Mouse (Mus musculus) heart, embryonic 13.5 days (tissue): ENCODE measurements around the gene Gatc. TPM values are rescaled to one million over a fixed set of nuclear protein-coding genes. Genes with fewer than 3 reads are reported as not detected.

Experiments
- ATAC-seq: fragments of 200-750 bp; cut with Nextera tagmentation; 2 replicates; pipeline ENCODE4 v1.8.0; 2017; ENCODE audit warnings: moderate TSS enrichment; ENCODE audit not compliant: insufficient number of reproducible peaks, low FRiP score, low TSS enrichment; ENCODE audit errors: extremely low read depth
- H3K27ac ChIP-seq: fragments of 300-500 bp; sonication (generic); replicated peaks from 2 replicates; pipeline ENCODE4 v1.5.1; 2015; ENCODE audit warnings: moderate library complexity, mild to moderate bottlenecking, inconsistent platforms
- H3K27me3 ChIP-seq: fragments of 300-500 bp; sonication (generic); replicated peaks from 2 replicates; pipeline ENCODE4 v1.6.1; 2015; ENCODE audit warnings: mild to moderate bottlenecking, inconsistent platforms
- H3K36me3 ChIP-seq: fragments of 300-500 bp; sonication (generic); 2 replicates; pipeline ENCODE4 v1.6.1; 2015; ENCODE audit warnings: mild to moderate bottlenecking, inconsistent platforms
- H3K4me1 ChIP-seq: fragments of 300-500 bp; sonication (generic); 2 replicates; pipeline ENCODE4 v1.6.1; 2015; ENCODE audit warnings: inconsistent platforms
- H3K4me2 ChIP-seq: fragments of 300-500 bp; sonication (generic); 2 replicates; pipeline ENCODE4 v1.6.1; 2015; ENCODE audit warnings: inconsistent platforms, mild to moderate bottlenecking, moderate library complexity
- H3K4me3 ChIP-seq: fragments of 300-500 bp; sonication (generic); 2 replicates; pipeline ENCODE4 v1.5.1; 2015; ENCODE audit warnings: moderate library complexity, mild to moderate bottlenecking, inconsistent platforms
- H3K9ac ChIP-seq: fragments of 300-500 bp; sonication (generic); 2 replicates; pipeline ENCODE4 v1.6.1; 2015; ENCODE audit warnings: inconsistent platforms, mild to moderate bottlenecking, moderate library complexity
- H3K9me3 ChIP-seq: fragments of 300-500 bp; sonication (generic); 2 replicates; pipeline ENCODE4 v1.6.1; 2016; ENCODE audit warnings: inconsistent platforms
- WGBS: fragments of 180-500 bp; shearing (Covaris S2); methylation state at CpG from one replicate; pipeline ENCODE4 v1.1.7; 2015; ENCODE audit warnings: mixed read lengths; 5-methylcytosine and 5-hydroxymethylcytosine counted together
- polyA plus RNA-seq: library from polyadenylated mRNA; unstranded; fragments of >200 nt; fragmentation: Nextera tagmentation; extraction: Ambion mirVana; gene quantifications from 2 replicates; pipeline ENCODE4 v1.2.1, GENCODE M21; 2015

The Gatc gene
- polyA plus RNA-seq, 1 experiment from 2014 or later = 22.0 TPM

GRCm38 (mm10) chr5:115327610-115328548 is 13.1 kb downstream of the Gatc start:
- H3K9me3 ChIP-seq = no peaks in the 10 kb centered on the region
- peak overlapping the region; percentile 91 for H3K4me2 ChIP-seq
- H3K4me3 ChIP-seq = peak overlapping the region; percentile 99
- H3K9ac ChIP-seq = peak overlapping the region; percentile 98
- H3K27ac ChIP-seq = peak overlapping the region; percentile 91
- WGBS = under 1% methylated on average over 55 of the region's 55 CpGs
- H3K36me3 ChIP-seq = peaks cover 38% of the 10 kb centered on the region
- peaks cover 49% of the 10 kb centered on the region for H3K4me1 ChIP-seq
- no peak; the same call in 1 of the 2 replicates for ATAC-seq
- no peaks in the 10 kb centered on the region for H3K27me3 ChIP-seq

- peak within 1 kb of the TSS; percentile 91 for H3K27ac ChIP-seq
- H3K36me3 ChIP-seq = peaks cover 29% of the 10 kb centered on the region
- peak within 1 kb of the TSS; percentile 98 for H3K9ac ChIP-seq
- no peaks in the 10 kb centered on the region for H3K27me3 ChIP-seq
- peak within 1 kb of the TSS; percentile 99 for H3K4me3 ChIP-seq
- ATAC-seq = peak; percentile 85
- H3K4me2 ChIP-seq = peak within 1 kb of the TSS; percentile 91
- no peaks in the 10 kb centered on the region for H3K9me3 ChIP-seq
- H3K4me1 ChIP-seq = peaks cover 45% of the 10 kb centered on the region
- under 1% methylated on average over 93 of the region's 97 CpGs for WGBS
Observed at GRCm38 (mm10) chr5:115326875-115327609, 13.9 kb downstream of the Gatc start, which contains the start of gene Srsf9. Srsf9 (plus strand) TSS chr5:115327177.

DNA sequence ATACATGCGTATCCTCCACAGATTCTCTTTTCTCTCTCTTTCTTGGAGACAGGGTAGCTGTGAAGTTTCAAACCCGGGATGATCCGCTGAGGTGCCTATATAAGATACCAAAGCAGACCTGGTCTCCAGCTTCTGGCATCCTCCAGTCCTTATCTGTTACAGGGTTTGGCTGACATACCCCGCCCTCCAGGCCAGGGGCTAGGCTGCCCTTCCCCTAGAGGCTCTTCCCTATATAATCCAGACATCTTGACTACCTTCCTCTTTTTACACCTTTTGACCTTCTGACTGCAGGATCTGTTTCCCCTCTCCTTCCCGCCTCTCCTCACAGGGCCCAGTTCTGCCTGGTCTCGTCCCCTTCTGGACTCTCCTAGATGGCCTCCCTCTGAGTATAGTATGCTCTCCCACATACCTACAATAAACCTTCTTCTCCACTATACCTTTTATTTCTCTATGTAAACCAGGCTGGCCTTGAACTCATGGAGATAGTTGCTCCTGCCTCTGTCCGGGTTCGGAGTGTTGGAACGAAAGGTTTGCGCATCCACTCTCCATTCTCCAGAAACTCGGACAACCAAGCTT is 14.6 kb downstream of the Gatc start:
- peaks cover 22% of the 10 kb centered on the region for H3K36me3 ChIP-seq
- H3K4me3 ChIP-seq = peak overlapping the region; percentile 99
- ATAC-seq = peak; percentile 12; the same call in 1 of the 2 replicates
- peak overlapping the region; percentile 91 for H3K27ac ChIP-seq
- H3K4me2 ChIP-seq = peak overlapping the region; percentile 91
- peaks cover 43% of the 10 kb centered on the region for H3K4me1 ChIP-seq
- no peaks in the 10 kb centered on the region for H3K27me3 ChIP-seq
- H3K9me3 ChIP-seq = no peaks in the 10 kb centered on the region
- 11% methylated on average over 11 of the region's 11 CpGs for WGBS
- H3K9ac ChIP-seq = peak overlapping the region; percentile 98

DNA sequence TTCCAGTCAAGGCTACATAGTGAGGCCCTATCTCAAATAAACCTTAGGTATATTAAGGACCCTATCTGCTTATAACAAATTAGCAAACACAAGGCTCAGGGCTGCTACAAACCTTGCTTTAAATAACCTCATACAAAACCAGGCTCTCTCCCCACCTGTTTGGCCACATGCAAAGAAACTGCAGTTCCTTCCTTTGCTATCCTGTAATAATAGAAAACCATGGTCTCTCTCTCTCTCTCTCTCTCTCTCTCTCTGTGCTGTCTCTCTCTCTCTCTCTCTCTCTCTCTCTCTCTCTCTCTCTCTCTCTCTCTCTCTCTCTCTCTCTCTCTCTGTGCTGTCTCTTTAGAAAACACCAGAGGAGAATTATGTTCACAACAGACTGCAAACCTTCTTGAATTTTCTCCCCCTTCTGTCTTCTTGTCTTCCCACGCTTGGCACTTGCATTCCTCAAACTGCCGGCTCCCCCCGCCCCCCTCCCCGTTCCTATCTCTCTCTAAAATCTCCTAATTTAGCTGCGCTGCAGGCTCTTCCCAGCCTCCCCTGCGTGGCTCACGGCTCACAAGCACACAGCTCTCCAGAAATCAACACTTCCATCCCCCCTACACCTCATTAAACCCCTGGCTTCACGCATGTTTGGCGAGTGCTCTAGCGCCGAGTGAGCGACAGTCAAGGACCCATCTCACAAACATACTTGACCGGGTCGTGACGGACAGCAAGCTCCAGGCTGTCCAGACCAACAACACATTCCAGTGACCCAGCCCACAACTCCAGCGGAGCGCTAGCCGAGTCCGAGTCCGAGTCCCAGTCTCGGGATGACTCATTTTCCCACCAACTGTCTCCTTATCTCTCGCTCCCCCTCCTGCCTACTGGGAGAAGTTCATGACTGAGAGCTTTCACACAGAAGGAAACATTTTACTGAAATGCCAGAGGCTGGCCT is 21.7 kb downstream of the Gatc start:
- ATAC-seq = peak; percentile 70; the same call in 1 of the 2 replicates
- H3K9ac ChIP-seq = peak overlapping the region; percentile 80
- no peaks in the 10 kb centered on the region for H3K36me3 ChIP-seq
- no peaks in the 10 kb centered on the region for H3K9me3 ChIP-seq
- H3K4me1 ChIP-seq = peaks cover 36% of the 10 kb centered on the region
- H3K27me3 ChIP-seq = no peaks in the 10 kb centered on the region
- under 1% methylated on average over 22 of the region's 22 CpGs for WGBS
- peak overlapping the region; percentile 86 for H3K4me2 ChIP-seq
- H3K4me3 ChIP-seq = peak overlapping the region; percentile 54
- peak overlapping the region; percentile 78 for H3K27ac ChIP-seq

- H3K9me3 ChIP-seq = no peaks in the 10 kb centered on the region
- no peaks in the 10 kb centered on the region for H3K36me3 ChIP-seq
- H3K27ac ChIP-seq = peak overlapping the region; percentile 58
- H3K9ac ChIP-seq = peak overlapping the region; percentile 41; the same call in 1 of the 2 replicates
- H3K27me3 ChIP-seq = no peaks in the 10 kb centered on the region
- 8% methylated on average over 10 of the region's 10 CpGs for WGBS
- H3K4me1 ChIP-seq = peaks cover 47% of the 10 kb centered on the region
- no peak for ATAC-seq
- H3K4me2 ChIP-seq = peak overlapping the region; percentile 56
- H3K4me3 ChIP-seq = peak overlapping the region; percentile 9; the same call in 1 of the 2 replicates
Observed at GRCm38 (mm10) chr5:115317645-115318328, 23.2 kb downstream of the Gatc start.

DNA sequence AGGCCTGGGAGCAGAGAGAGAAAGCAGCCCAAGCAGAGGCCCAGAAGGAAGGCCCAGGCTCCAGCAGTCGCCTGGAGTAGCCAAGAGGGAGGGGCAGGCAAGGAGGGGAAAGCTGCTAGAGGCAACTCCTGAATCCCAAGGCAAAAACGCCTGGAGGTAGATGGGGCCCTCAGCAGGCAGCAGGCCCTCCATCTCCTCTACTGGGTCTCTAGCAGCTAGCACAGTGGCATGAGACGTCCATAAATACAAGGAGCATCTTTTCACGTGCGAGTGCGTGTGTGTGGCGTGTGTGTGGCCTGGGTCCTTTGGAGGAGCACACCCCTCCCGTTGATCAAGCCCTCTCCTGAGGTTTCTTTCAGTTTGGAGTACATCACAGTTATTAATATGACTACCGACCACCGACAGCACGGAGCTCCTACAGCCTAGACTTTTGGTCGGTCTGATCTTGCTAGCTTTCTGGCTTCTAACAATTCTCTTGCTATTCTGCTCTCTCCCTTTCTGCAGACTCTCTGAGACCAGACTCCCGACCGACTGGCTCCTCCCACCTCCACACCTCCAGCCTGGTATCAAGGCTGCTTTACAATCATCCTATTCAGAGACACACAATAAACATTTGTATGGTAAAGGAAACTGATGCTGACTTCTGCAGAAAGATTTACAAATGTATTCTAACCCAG is 23.9 kb downstream of the Gatc start:
- no peak for ATAC-seq
- Histone ChIP-seq H3K4me2 (peak overlapping the region; percentile 56), H3K27ac (peak overlapping the region; percentile 58), H3K27me3 (no peaks in the 10 kb centered on the region), H3K9ac (peak overlapping the region; percentile 41), H3K4me3 (no peak overlapping the region), H3K4me1 (peaks cover 54% of the 10 kb centered on the region), H3K9me3 (no peaks in the 10 kb centered on the region), H3K36me3 (no peaks in the 10 kb centered on the region)
- 12% methylated on average over 14 of the region's 14 CpGs for WGBS

DNA sequence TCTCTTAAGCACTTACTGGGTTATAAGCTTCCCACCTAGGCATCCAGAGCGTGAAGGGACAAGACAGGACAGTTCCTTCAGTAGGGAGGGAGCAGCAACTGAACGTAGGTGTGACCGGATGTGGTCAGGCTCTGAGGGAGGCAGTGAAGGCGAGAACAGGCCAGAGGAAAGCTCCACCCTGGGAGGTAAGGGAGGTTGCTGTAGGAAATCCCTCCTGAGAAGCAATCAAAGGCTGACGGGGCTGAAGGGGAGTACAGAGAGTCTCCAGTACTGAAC is 27.4 kb downstream of the Gatc start:
- H3K27ac ChIP-seq = peak overlapping the region; percentile 30
- WGBS = 36% methylated on average over 5 of the region's 5 CpGs
- no peak for ATAC-seq

GRCm38 (mm10) chr5:115312816-115313667 is 27.9 kb downstream of the Gatc start:
- Histone ChIP-seq H3K4me3 (no peak overlapping the region), H3K9me3 (no peaks in the 10 kb centered on the region), H3K9ac (peak overlapping the region; percentile 33; the same call in 1 of the 2 replicates), H3K27ac (peak overlapping the region; percentile 30), H3K4me1 (peaks cover 38% of the 10 kb centered on the region), H3K27me3 (no peaks in the 10 kb centered on the region), H3K36me3 (no peaks in the 10 kb centered on the region), H3K4me2 (peak overlapping the region; percentile 8; the same call in 1 of the 2 replicates)
- WGBS = 41% methylated on average over 10 of the region's 10 CpGs
- peak; percentile 44; the same call in 1 of the 2 replicates for ATAC-seq

More for the DNA sequence above, 27.4 kb downstream of the Gatc start:
- no peak overlapping the region; the same call in 1 of the 2 replicates for H3K4me2 ChIP-seq
- no peaks in the 10 kb centered on the region for H3K27me3 ChIP-seq
- no peak overlapping the region for H3K4me3 ChIP-seq
- H3K4me1 ChIP-seq = peaks cover 44% of the 10 kb centered on the region
- H3K9me3 ChIP-seq = no peaks in the 10 kb centered on the region
- H3K36me3 ChIP-seq = no peaks in the 10 kb centered on the region
- H3K9ac ChIP-seq = peak overlapping the region; percentile 33; the same call in 1 of the 2 replicates

DNA sequence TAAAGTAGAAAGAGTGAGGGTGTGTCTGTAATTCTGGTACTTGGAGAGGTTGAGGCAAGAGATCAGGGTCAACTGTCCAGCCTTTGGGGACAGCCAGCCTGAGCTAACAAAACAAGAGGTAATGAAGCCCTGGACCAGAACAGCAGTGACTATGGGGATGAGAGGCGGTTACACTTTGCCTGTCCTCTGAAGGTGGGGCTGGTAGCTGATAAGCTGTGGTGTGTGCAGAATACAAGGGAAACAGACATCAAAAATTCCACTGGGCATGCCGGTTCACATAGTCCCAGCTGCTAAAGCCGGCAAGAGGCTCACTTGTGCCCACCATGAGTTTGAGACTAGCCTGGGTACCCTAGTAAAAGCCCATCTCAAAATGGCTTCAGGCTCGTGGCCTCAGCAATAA is 28.6 kb downstream of the Gatc start:
- Histone ChIP-seq H3K9me3 (no peaks in the 10 kb centered on the region), H3K36me3 (no peaks in the 10 kb centered on the region), H3K4me2 (peak overlapping the region; percentile 8; the same call in 1 of the 2 replicates), H3K4me3 (no peak overlapping the region), H3K27ac (peak overlapping the region; percentile 30), H3K4me1 (peaks cover 31% of the 10 kb centered on the region), H3K27me3 (no peaks in the 10 kb centered on the region), H3K9ac (no peak overlapping the region)
- 42% methylated on average over 4 of the region's 4 CpGs for WGBS
- no peak for ATAC-seq
